In genomic region chr1:138446846-138447245, GRCm38 (mm10) we compare ENCODE assay signal across 35 mouse cellular contexts.
DNase-seq lines count a peak whose midpoint lies in the region; ATAC-seq and TF ChIP-seq lines count a peak whose summit lies in the region.
"Had no signal": no experiment of that assay in that cellular context is flagged by ENCODE, and none has a peak within 500 bp of the region (broad histone marks: within the 10 kb centered on the region; RNA-seq: fewer than 3 reads in every experiment).

No protein-coding gene starts in this region.

- ATAC-seq in midbrain, postnatal 0 days (ENCODE audit: low FRiP score): no peak
- ATAC-seq in midbrain, embryonic 15.5 days (replicated peaks): no peak
- ATAC-seq: hindbrain, embryonic 16.5 days; intestine, embryonic 15.5 days; midbrain, embryonic 13.5 days had no signal

- H3K4me2 ChIP-seq in midbrain, postnatal 0 days (ENCODE audit: low read depth, low read length, poor library complexity, severe bottlenecking): no peak overlapping the region
- no peak overlapping the region for H3K4me2 ChIP-seq in midbrain, embryonic 15.5 days
- H3K4me2 ChIP-seq: embryonic facial prominence, embryonic 15.5 days; forebrain, embryonic 12.5 days; heart, embryonic 15.5 days; intestine, embryonic 15.5 days; midbrain, embryonic 13.5 days; neural tube, embryonic 15.5 days had no signal

- WGBS in midbrain, postnatal 0 days: 77% methylated on average over 1 of the region's 1 CpGs
- 79% methylated on average over 1 of the region's 1 CpGs for WGBS in midbrain, embryonic 15.5 days

- H3K4me3 ChIP-seq in midbrain, postnatal 0 days (ENCODE audit: low read depth, low read length): no peak overlapping the region
- H3K4me3 ChIP-seq in midbrain, embryonic 15.5 days: no peak overlapping the region
- H3K4me3 ChIP-seq: embryonic facial prominence, embryonic 10.5 days; embryonic facial prominence, embryonic 15.5 days; forebrain, embryonic 12.5 days; heart, embryonic 10.5 days; heart, embryonic 15.5 days; intestine, embryonic 15.5 days; midbrain, embryonic 13.5 days; neural tube, embryonic 15.5 days had no signal

- H3K27me3 ChIP-seq in midbrain, postnatal 0 days (ENCODE audit: insufficient read depth, low read length): no peaks in the 10 kb centered on the region
- no peaks in the 10 kb centered on the region for H3K27me3 ChIP-seq in midbrain, embryonic 15.5 days (replicated peaks)
- H3K27me3 ChIP-seq: CH12.LX; embryonic facial prominence, embryonic 15.5 days; forebrain, embryonic 12.5 days; heart, embryonic 15.5 days; intestine, embryonic 15.5 days; midbrain, embryonic 13.5 days; neural tube, embryonic 15.5 days had no signal

- TF ChIP-seq CTCF in midbrain, postnatal 0 days (IDR thresholded peaks at IDR 0.05): no peak

- DNase-seq in adrenal gland, postnatal 10 days: peak; percentile 15
- no peak for DNase-seq in adrenal gland, postnatal 4 days (ENCODE audit: low spot score in 2 of 2)
- peak; percentile 9 for DNase-seq in midbrain, postnatal 0 days (ENCODE audit: low spot score)
- peak; percentile 12 for DNase-seq in Muller cell, postnatal 12 days (ENCODE audit: inconsistent ontology term)
- peak; percentile 12 for DNase-seq in telencephalon, adult 2 months (ENCODE audit: low read depth, low spot score)
- no peak for DNase-seq in layer of hippocampus, adult 11-12 months (ENCODE audit: low spot score)
- no peak for DNase-seq in gastrocnemius, postnatal 25 days
- DNase-seq: cerebellum, adult 8-10 months; cerebellum, postnatal 25 days; gastrocnemius, postnatal 10 days; heart, adult 11 months; kidney, adult 8-10 months; left cerebral cortex, postnatal 4 days; liver; lung, adult 2 months; lung, postnatal 10 days; retina, postnatal 1 day; right cerebral cortex, postnatal 25 days; spleen, adult 18-20 months; thymus, adult 18-20 months; thymus, postnatal 25 days had no signal

- no peak overlapping the region for H3K27ac ChIP-seq in midbrain, postnatal 0 days (ENCODE audit: low read depth, low read length)
- H3K27ac ChIP-seq in midbrain, embryonic 15.5 days: no peak overlapping the region
- H3K27ac ChIP-seq: embryonic facial prominence, embryonic 10.5 days; embryonic facial prominence, embryonic 15.5 days; forebrain, embryonic 12.5 days; heart, embryonic 10.5 days; heart, embryonic 15.5 days; intestine, embryonic 15.5 days; kidney, postnatal 0 days; liver, embryonic 14.5 days; macrophage; midbrain, embryonic 13.5 days; neural tube, embryonic 15.5 days had no signal

- no peak overlapping the region for H3K9ac ChIP-seq in midbrain, postnatal 0 days (replicated peaks; ENCODE audit: low read length, poor library complexity, severe bottlenecking)
- H3K9ac ChIP-seq in midbrain, embryonic 15.5 days: no peak overlapping the region
- H3K9ac ChIP-seq: embryonic facial prominence, embryonic 15.5 days; forebrain, embryonic 12.5 days; heart, embryonic 15.5 days; intestine, embryonic 15.5 days; liver, embryonic 14.5 days; midbrain, embryonic 13.5 days; neural tube, embryonic 15.5 days had no signal

- no peaks in the 10 kb centered on the region for H3K9me3 ChIP-seq in midbrain, postnatal 0 days (ENCODE audit: low read length)
- H3K9me3 ChIP-seq in midbrain, embryonic 15.5 days: no peaks in the 10 kb centered on the region
- H3K9me3 ChIP-seq: embryonic facial prominence, embryonic 10.5 days; embryonic facial prominence, embryonic 15.5 days; forebrain, embryonic 12.5 days; heart, embryonic 10.5 days; heart, embryonic 15.5 days; intestine, embryonic 15.5 days; midbrain, embryonic 13.5 days; neural tube, embryonic 15.5 days had no signal

- H3K36me3 ChIP-seq in midbrain, postnatal 0 days (ENCODE audit: insufficient read depth, low read length): no peaks in the 10 kb centered on the region
- no peaks in the 10 kb centered on the region for H3K36me3 ChIP-seq in midbrain, embryonic 15.5 days (replicated peaks)
- H3K36me3 ChIP-seq: embryonic facial prominence, embryonic 10.5 days; embryonic facial prominence, embryonic 15.5 days; forebrain, embryonic 12.5 days; heart, embryonic 10.5 days; heart, embryonic 15.5 days; intestine, embryonic 15.5 days; midbrain, embryonic 13.5 days; neural tube, embryonic 15.5 days had no signal

- H3K4me1 ChIP-seq in midbrain, postnatal 0 days (ENCODE audit: insufficient read depth, low read length): no peaks in the 10 kb centered on the region
- peaks cover 12% of the 10 kb centered on the region for H3K4me1 ChIP-seq in midbrain, embryonic 15.5 days
- H3K4me1 ChIP-seq: embryonic facial prominence, embryonic 10.5 days; embryonic facial prominence, embryonic 15.5 days; heart, embryonic 10.5 days; heart, embryonic 15.5 days; intestine, embryonic 15.5 days had no signal

Comparison
In these comparisons a context has a peak if more than half of its experiments do, and no peak if none do; other contexts are left out.
1. DNase-seq: peak in adrenal gland, postnatal 10 days (single experiment), midbrain, postnatal 0 days (single experiment), Muller cell, postnatal 12 days (single experiment) and telencephalon, adult 2 months (single experiment); none in adrenal gland, postnatal 4 days (0 of 2), layer of hippocampus, adult 11-12 months (single experiment) and gastrocnemius, postnatal 25 days (single experiment).